Mouse (Mus musculus): ENCODE data around the gene Hacl1.

The Hacl1 gene

GRCm38 (mm10) chr14:31662555-31663211 is 21.6 kb upstream of the Hacl1 start:
- 31% methylated on average over 9 of the region's 9 CpGs for WGBS

GRCm38 (mm10) chr14:31661671-31662554 is 20.8 kb upstream of the Hacl1 start:
- WGBS, result 2% methylated on average over 44 of the region's 44 CpGs

GRCm38 (mm10) chr14:31660312-31661093 is 19.4 kb upstream of the Hacl1 start:
- 38% methylated on average over 7 of the region's 7 CpGs for WGBS

GRCm38 (mm10) chr14:31659501-31660181 is 18.6 kb upstream of the Hacl1 start:
- 36% methylated on average over 10 of the region's 10 CpGs for WGBS

GRCm38 (mm10) chr14:31658126-31658680 is 17.1 kb upstream of the Hacl1 start:
- 74% methylated on average over 8 of the region's 8 CpGs for WGBS

- WGBS, result 28% methylated on average over 5 of the region's 5 CpGs
These were observed 16.0 kb upstream of the Hacl1 start for GRCm38 (mm10) chr14:31656857-31657645.

- WGBS, result 83% methylated on average over 7 of the region's 7 CpGs
These were observed 15.3 kb upstream of the Hacl1 start for GRCm38 (mm10) chr14:31656386-31656785.

- 88% methylated on average over 14 of the region's 14 CpGs for WGBS
These were observed 14.3 kb upstream of the Hacl1 start for GRCm38 (mm10) chr14:31655406-31655805.

GRCm38 (mm10) chr14:31654816-31655215 is 13.7 kb upstream of the Hacl1 start:
- WGBS, result 82% methylated on average over 5 of the region's 5 CpGs

- 92% methylated on average over 14 of the region's 14 CpGs for WGBS
These were observed 12.2 kb upstream of the Hacl1 start for GRCm38 (mm10) chr14:31653101-31653875.

GRCm38 (mm10) chr14:31652624-31653023 is 11.5 kb upstream of the Hacl1 start:
- WGBS, result 88% methylated on average over 1 of the region's 1 CpGs

- 75% methylated on average over 5 of the region's 5 CpGs for WGBS
These were observed 11.0 kb upstream of the Hacl1 start for GRCm38 (mm10) chr14:31652106-31652505.

- WGBS, result 91% methylated on average over 7 of the region's 7 CpGs
These were observed 10.1 kb upstream of the Hacl1 start for GRCm38 (mm10) chr14:31651206-31651605.

- WGBS, result 96% methylated on average over 3 of the region's 3 CpGs
These were observed 9.3 kb upstream of the Hacl1 start for GRCm38 (mm10) chr14:31650347-31650746.

GRCm38 (mm10) chr14:31647991-31648390 is 6.9 kb upstream of the Hacl1 start:
- 78% methylated on average over 10 of the region's 10 CpGs for WGBS

GRCm38 (mm10) chr14:31645920-31646319 is 4.8 kb upstream of the Hacl1 start:
- 88% methylated on average over 7 of the region's 7 CpGs for WGBS

- WGBS, result 72% methylated on average over 3 of the region's 3 CpGs
These were observed 4.0 kb upstream of the Hacl1 start for GRCm38 (mm10) chr14:31644931-31645547.

- WGBS, result 91% methylated on average over 5 of the region's 5 CpGs
These were observed 3.2 kb upstream of the Hacl1 start for GRCm38 (mm10) chr14:31644183-31644830.
